Mouse (Mus musculus) neural tube, embryonic 14.5 days (tissue): Measurements from ENCODE around the gene Zfp352. TPM values are rescaled to one million over a fixed set of nuclear protein-coding genes. Genes with fewer than 3 reads are reported as not detected.
"Not testable (repeated sequence)": the region's sequence is repeated elsewhere in the genome, so short reads cannot be mapped to it uniquely, and the experiment has no call there.

Experiments
- ATAC-seq: fragments of 200-750 bp; cut with Nextera tagmentation; 2 replicates; pipeline ENCODE4 v1.8.0; 2017; ENCODE audit warnings: low read depth, mild to moderate bottlenecking, moderate TSS enrichment, moderate library complexity
- H3K27ac ChIP-seq: fragments of 300-500 bp; sonication (generic); 2 replicates; pipeline ENCODE4 v1.5.1; 2014; ENCODE audit warnings: low read depth, mild to moderate bottlenecking, control low read depth, low read length, moderate library complexity, mixed read lengths
- H3K27me3 ChIP-seq: fragments of 300-500 bp; sonication (generic); 2 replicates; pipeline ENCODE4 v1.6.1; 2014; ENCODE audit warnings: low read length; ENCODE audit not compliant: control insufficient read depth, insufficient read depth
- H3K36me3 ChIP-seq: fragments of 300-500 bp; sonication (generic); 2 replicates; pipeline ENCODE4 v1.6.1; 2014; ENCODE audit warnings: low read length, mixed read lengths; ENCODE audit not compliant: control insufficient read depth, insufficient read depth
- H3K4me1 ChIP-seq: fragments of 300-500 bp; sonication (generic); 2 replicates; pipeline ENCODE4 v1.6.1; 2014; ENCODE audit warnings: low read length; ENCODE audit not compliant: control insufficient read depth, insufficient read depth
- H3K4me2 ChIP-seq: fragments of 300-500 bp; sonication (generic); 2 replicates; pipeline ENCODE4 v1.6.1; 2014; ENCODE audit warnings: mild to moderate bottlenecking, low read depth, low read length, control low read depth
- H3K4me3 ChIP-seq: fragments of 300-500 bp; sonication (generic); 2 replicates; pipeline ENCODE4 v1.5.1; 2014; ENCODE audit warnings: low read depth, low read length, control low read depth, mixed read lengths
- H3K9ac ChIP-seq: fragments of 300-500 bp; sonication (generic); replicated peaks from 2 replicates; pipeline ENCODE4 v1.6.1; 2014; ENCODE audit warnings: low read depth, mild to moderate bottlenecking, control low read depth, low read length, mixed read lengths
- H3K9me3 ChIP-seq: fragments of 300-500 bp; sonication (generic); 2 replicates; pipeline ENCODE4 v1.6.1; 2016; ENCODE audit warnings: low read length; ENCODE audit not compliant: control insufficient read depth
- WGBS: fragments of 180-500 bp; shearing (Covaris S2); extraction: QIAGEN DNeasy Blood & Tissue Kit; methylation state at CpG from one replicate; pipeline ENCODE4 v1.1.7; 2014; 5-methylcytosine and 5-hydroxymethylcytosine counted together
- polyA plus RNA-seq: library from polyadenylated mRNA; unstranded; fragments of >200 nt; fragmentation: Nextera tagmentation; extraction: Ambion mirVana; gene quantifications from 2 replicates; pipeline ENCODE4 v1.2.1, GENCODE M21; 2014

Gene Zfp352
- polyA plus RNA-seq = not detected in 2 replicates

DNA sequence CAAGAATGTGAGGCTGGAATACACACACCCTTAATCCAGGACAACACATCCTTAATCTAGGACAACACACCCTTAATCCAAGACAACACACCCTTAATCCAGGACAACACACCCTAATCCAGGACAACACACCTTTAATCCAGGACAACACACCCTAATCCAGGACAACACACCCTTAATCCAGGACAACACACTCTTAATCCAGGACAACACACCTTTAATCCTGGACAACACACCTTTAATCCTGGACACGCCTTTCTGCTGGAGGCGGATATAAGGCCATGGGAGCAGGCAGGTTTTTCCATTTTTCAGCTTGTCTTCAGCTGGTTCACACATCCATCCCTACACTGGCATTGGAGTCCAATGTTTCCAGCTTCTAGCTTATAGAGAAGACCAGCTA, at the start of gene Zfp352:
Zfp352 (plus strand) TSS at position 301 of the 400 bp plus-strand sequence.
- no peak within 1 kb of the TSS for H3K27ac ChIP-seq
- no peaks in the 10 kb centered on the region for H3K9me3 ChIP-seq
- H3K9ac ChIP-seq = no peak within 1 kb of the TSS
- no peak within 1 kb of the TSS for H3K4me3 ChIP-seq
- H3K27me3 ChIP-seq = no peaks in the 10 kb centered on the region
- H3K4me1 ChIP-seq = no peaks in the 10 kb centered on the region
- 84% methylated on average over 2 of the region's 2 CpGs for WGBS
- no peaks in the 10 kb centered on the region for H3K36me3 ChIP-seq
- no peak for ATAC-seq
- H3K4me2 ChIP-seq = no peak within 1 kb of the TSS

DNA sequence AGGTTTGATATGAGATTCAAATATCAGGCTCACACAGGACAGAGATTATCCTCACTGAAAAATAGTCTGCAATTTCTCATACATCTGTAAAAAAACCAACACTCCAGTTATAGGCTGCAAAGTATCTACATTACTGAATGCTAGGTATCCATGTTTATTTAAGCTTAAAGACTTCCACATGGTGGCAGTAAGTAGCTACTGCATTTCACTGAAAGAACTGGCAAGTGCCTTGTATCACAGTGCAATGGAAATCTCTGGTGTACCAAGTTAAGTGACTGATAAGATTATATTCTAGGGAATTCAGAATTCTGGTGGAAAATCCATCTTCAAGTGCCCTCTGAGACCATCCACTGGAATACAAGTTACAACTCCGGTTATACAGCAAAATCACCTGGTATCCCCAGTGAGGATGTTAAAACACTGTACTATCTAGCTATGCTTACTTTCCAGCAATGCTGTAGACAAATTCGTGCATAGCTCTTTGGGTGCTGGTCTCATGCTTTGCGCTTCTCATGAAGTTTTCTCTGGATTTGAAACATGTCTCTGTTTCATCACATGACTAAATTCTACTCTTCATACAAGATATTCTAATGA, 47.6 kb upstream of the Zfp352 start:
- ATAC-seq = peak; percentile 78; the same call in 1 of the 2 replicates
- H3K36me3 ChIP-seq = no peaks in the 10 kb centered on the region
- no peaks in the 10 kb centered on the region for H3K9me3 ChIP-seq
- H3K27ac ChIP-seq = no peak overlapping the region
- H3K4me2 ChIP-seq = no peak overlapping the region
- 83% methylated on average over 3 of the region's 3 CpGs for WGBS
- no peak overlapping the region for H3K4me3 ChIP-seq
- H3K27me3 ChIP-seq = no peaks in the 10 kb centered on the region
- H3K4me1 ChIP-seq = no peaks in the 10 kb centered on the region
- H3K9ac ChIP-seq = no peak overlapping the region

DNA sequence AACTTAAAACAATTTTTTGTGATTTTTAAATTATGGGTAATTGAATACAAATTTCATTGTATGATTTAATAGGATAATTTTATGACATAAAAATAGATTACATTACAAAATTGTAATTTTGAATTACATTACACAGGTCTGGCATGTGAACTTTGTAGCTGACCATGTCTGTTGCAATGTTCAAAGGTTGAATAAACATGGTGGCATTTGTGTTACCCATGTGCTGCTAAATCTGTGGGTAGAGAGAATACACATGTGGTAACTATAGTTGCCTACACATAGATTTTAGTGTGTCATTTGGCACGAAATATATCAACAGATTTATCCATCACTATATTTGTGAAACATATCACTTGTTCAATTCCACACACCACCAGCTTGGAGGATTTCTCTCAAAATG, 44.6 kb upstream of the Zfp352 start:
- H3K4me2 ChIP-seq = no peak overlapping the region
- no peaks in the 10 kb centered on the region for H3K9me3 ChIP-seq
- no peaks in the 10 kb centered on the region for H3K27me3 ChIP-seq
- no peak overlapping the region for H3K27ac ChIP-seq
- 82% methylated on average over 1 of the region's 1 CpGs for WGBS
- no peaks in the 10 kb centered on the region for H3K4me1 ChIP-seq
- no peak overlapping the region for H3K4me3 ChIP-seq
- no peaks in the 10 kb centered on the region for H3K36me3 ChIP-seq
- H3K9ac ChIP-seq = no peak overlapping the region
- ATAC-seq = no peak

DNA sequence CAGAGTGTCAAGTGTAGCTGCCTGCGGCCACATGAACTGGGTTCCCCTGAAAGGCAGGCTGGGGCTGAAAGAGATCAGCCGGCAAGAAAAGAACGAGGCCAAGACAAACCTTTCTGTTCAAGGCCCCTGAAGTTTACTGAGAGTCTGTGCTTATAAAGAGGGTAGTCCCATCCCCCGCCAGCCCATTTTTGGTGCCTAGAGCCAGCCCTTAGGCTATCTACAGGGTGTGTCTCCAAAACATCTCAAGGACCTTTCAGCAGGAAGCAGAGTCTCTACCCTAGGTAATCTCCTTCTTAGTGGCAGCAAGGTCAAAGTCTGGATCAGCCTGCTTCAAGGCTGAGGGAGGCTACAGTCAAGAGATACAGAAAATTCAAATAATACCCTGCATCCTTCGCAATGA, 15.2 kb upstream of the Zfp352 start:
- H3K27me3 ChIP-seq = no peaks in the 10 kb centered on the region
- no peaks in the 10 kb centered on the region for H3K4me1 ChIP-seq
- H3K9ac ChIP-seq = no peak overlapping the region
- H3K4me3 ChIP-seq = no peak overlapping the region
- no peak overlapping the region for H3K27ac ChIP-seq
- 88% methylated on average over 5 of the region's 5 CpGs for WGBS
- no peak overlapping the region for H3K4me2 ChIP-seq
- no peaks in the 10 kb centered on the region for H3K36me3 ChIP-seq
- ATAC-seq = no peak
- no peaks in the 10 kb centered on the region for H3K9me3 ChIP-seq

DNA sequence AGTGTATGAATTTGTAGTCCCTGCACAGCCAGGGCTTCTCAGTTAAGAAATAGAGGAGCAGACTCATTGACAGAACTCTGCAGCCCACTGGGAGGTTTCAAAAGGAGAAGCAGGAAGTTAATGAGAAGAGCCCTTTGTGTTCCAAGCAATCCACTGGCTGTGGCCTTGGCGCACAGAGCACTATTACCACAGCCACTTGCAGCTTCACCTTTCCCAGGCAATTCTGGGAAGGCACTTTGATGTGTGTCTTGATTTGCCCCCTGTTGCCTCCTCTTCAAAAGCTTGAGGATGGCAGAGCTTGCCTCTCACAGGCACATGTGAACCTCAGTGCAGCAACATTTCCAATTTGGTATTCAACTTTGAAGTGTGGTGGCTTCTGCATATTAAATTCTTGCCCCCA, 7.1 kb upstream of the Zfp352 start:
- no peaks in the 10 kb centered on the region for H3K36me3 ChIP-seq
- H3K4me2 ChIP-seq = no peak overlapping the region
- no peak overlapping the region for H3K4me3 ChIP-seq
- ATAC-seq = no peak
- 26% methylated on average over 1 of the region's 1 CpGs for WGBS
- H3K4me1 ChIP-seq = no peaks in the 10 kb centered on the region
- H3K9ac ChIP-seq = no peak overlapping the region
- no peaks in the 10 kb centered on the region for H3K9me3 ChIP-seq
- no peaks in the 10 kb centered on the region for H3K27me3 ChIP-seq
- no peak overlapping the region for H3K27ac ChIP-seq

DNA sequence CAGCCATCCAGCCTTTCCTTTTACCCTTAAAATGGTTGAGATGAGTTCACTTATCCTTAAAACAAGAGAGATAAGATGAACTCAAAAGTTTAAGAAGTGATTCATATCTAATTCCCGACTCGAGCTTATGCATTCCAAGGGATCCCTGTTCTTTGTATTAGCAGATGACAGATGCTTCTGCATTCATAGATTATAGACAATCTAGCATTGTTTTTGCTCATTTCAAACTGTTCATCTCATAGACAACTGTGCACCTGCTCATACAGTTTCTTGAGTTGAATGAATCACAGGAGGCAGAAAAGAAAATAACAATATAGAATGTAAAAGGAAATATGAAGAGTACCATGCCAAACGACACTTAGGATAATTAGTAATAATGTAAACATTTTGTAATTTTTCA, 6.5 kb upstream of the Zfp352 start:
- no peak overlapping the region for H3K4me3 ChIP-seq
- 79% methylated on average over 3 of the region's 3 CpGs for WGBS
- H3K36me3 ChIP-seq = no peaks in the 10 kb centered on the region
- no peak overlapping the region for H3K27ac ChIP-seq
- no peak overlapping the region for H3K4me2 ChIP-seq
- H3K4me1 ChIP-seq = no peaks in the 10 kb centered on the region
- H3K9me3 ChIP-seq = no peaks in the 10 kb centered on the region
- ATAC-seq = no peak
- H3K9ac ChIP-seq = no peak overlapping the region
- no peaks in the 10 kb centered on the region for H3K27me3 ChIP-seq

DNA sequence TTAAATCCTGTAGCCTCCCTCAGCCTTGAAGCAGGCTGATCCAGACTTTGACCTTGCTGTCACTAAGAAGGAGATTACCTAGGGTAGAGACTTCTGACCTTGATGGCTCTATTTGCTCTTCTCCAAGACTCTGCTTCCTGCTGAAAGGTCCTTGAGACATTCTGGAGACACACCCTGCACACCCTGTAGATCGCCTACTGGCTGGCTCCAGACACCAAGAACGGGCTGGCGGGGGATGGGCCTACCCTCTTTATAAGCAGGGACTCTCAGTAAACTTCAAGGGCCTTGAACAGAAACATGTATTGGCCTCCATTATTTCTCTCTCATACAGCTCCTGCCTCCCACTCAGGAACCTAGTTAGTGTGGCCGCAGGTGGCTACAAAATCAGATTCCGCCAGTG, 17.0 kb downstream of the Zfp352 start:
- not testable (repeated sequence) for ATAC-seq

DNA sequence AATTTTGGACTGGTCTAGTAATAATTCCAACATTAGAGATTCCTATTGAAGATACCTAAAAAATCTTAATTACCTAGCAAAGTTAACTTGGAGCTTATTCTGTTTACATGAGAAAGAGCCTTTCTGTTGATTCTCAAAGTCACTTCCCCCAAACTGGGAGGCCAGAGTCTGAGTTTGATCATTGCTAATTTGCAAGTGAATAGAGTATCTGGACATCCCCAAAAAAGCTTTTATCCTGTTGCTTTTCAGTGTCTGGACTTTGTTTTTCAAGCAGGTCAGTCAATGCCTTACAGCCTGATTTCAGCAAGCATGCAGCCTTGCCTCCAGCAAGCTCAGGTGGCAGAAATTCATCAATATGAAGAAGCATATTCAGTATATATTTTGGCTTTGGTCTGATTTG, 51.2 kb downstream of the Zfp352 start:
- Histone ChIP-seq H3K36me3 (no peaks in the 10 kb centered on the region), H3K4me1 (no peaks in the 10 kb centered on the region), H3K9me3 (no peaks in the 10 kb centered on the region; the same call in 1 of the 2 replicates), H3K4me3 (no peak overlapping the region), H3K4me2 (no peak overlapping the region), H3K9ac (no peak overlapping the region), H3K27me3 (no peaks in the 10 kb centered on the region), H3K27ac (no peak overlapping the region)
- ATAC-seq = no peak

More for the DNA sequence above, 17.0 kb downstream of the Zfp352 start:
- H3K9me3 ChIP-seq, H3K4me3 ChIP-seq, H3K4me1 ChIP-seq, H3K9ac ChIP-seq, H3K4me2 ChIP-seq, H3K27ac ChIP-seq, H3K27me3 ChIP-seq, H3K36me3 ChIP-seq: not testable (repeated sequence)
- WGBS = 97% methylated on average over 5 of the region's 5 CpGs
